Mouse (Mus musculus) WW6 (cell line): ENCODE results near the gene Gm3646.

Experiments used
- DNase-seq: peaks from one replicate; pipeline ENCODE4 v3.0.0-alpha.2; 2013; ENCODE audit warnings: low read depth, low spot score

The Gm3646 gene

DNA sequence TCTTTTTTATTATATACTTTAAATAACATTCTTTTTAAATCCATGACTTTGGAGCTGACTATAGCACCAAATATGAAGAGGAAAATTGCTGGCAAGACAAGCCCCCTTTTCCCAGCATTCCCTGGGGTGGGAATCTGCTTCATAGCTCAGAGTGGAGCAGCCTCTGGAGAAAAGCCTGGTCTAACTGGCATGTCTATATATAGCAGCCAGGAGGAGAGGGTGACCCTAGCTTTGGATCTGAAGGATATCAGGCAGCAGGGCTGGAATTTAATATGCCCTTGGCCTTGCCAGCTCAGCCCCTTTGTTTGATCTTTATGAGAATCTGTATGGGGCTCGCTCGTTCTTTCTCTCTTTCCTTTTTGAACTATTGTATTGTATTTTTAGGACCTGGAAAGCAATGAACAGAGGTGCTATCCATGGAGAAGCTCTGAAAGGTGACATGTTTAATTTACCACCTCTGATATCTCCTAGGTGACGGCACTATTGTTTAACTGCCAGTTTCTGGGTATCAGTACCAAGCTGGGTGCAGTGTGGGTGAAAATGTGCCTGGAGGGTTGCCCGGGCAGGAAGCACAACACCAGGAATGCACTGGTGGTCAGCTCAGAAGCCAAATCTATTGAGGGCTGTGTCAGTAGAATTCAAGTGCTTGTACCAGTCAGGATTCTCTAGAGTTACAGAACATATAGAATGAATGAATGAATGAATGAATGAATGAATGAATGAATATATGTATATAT is at the start of gene Gm3646:
Gene Gm3646 (minus strand): TSS at position 90 of the 737 bp plus-strand sequence.
- DNase-seq, result no peak

GRCm38 (mm10) chr1:39847066-39847465 is 41.9 kb upstream of the Gm3646 start:
- DNase-seq, result no peak

- no peak for DNase-seq
These were observed 41.0 kb upstream of the Gm3646 start for GRCm38 (mm10) chr1:39846031-39846550.

- DNase-seq, result no peak
These were observed 38.2 kb upstream of the Gm3646 start for GRCm38 (mm10) chr1:39843328-39843727.

- DNase-seq, result no peak
These were observed 37.3 kb upstream of the Gm3646 start for GRCm38 (mm10) chr1:39842218-39843007.

- DNase-seq, result no peak
These were observed 35.7 kb upstream of the Gm3646 start for GRCm38 (mm10) chr1:39840856-39841255.

- DNase-seq, result peak; percentile 20
These were observed 34.7 kb upstream of the Gm3646 start for GRCm38 (mm10) chr1:39839838-39840237.

DNA sequence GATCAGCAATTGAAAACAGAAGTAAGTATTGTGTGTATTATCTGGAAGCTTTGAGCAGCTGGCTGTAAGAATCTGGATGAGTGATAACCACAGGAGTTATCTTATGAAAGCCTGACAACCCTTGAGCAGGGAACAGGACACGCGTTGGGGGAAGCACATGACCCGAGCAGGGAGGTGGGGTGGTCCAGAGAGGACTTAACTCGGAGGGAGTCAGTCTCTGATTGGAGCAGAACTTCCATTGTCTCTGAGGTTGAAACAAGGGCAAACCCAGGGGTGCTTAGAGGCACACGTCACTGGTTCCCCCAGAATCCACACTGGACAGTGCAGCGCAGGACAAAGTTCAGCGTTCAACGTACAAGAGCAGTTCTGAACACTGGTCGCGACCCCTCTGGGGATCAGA is 34.1 kb upstream of the Gm3646 start:
- DNase-seq, result no peak

- DNase-seq, result no peak
These were observed 33.5 kb upstream of the Gm3646 start for GRCm38 (mm10) chr1:39838487-39839169.

GRCm38 (mm10) chr1:39831594-39832039 is 26.5 kb upstream of the Gm3646 start:
- no peak for DNase-seq

- DNase-seq, result no peak
These were observed 25.9 kb upstream of the Gm3646 start for GRCm38 (mm10) chr1:39830786-39831593.

DNA sequence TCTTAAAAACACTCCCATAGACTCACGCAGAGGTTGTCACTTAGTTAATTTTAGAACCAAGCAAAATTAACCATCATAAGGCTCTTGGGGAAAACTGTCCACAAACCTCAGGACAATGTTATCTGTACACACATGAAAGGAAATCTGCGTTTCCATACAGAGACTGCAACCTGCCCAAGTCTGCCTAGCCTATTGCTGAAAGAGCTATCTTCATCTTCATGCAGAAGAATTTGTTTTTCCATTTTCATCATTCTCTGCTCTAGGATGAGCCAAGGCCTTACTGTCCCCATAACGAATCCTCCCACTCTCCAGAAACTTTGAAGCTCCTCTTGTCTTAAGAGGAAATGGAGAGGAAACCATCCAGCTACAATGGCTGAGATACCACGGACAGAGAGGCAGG is 19.8 kb upstream of the Gm3646 start:
- DNase-seq, result no peak

DNA sequence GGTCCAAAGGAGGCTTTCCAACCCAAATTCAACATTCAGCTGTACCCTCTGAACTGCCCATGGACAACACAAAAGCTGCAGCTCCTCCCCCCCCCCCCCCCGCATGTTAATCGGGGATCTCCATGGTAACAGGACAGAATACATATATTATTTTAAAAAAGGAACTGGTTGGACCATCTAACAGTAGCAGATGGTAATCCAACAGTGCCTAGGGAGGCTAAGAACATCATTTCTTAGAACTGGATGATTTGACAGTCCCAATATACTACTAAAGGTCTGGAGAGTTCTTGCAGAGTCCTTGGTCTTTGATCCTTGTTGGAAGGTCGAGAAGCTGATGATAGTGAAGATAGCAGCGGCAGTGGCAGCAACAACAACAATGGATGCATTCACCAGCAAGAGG is 19.1 kb upstream of the Gm3646 start:
- DNase-seq, result no peak

DNA sequence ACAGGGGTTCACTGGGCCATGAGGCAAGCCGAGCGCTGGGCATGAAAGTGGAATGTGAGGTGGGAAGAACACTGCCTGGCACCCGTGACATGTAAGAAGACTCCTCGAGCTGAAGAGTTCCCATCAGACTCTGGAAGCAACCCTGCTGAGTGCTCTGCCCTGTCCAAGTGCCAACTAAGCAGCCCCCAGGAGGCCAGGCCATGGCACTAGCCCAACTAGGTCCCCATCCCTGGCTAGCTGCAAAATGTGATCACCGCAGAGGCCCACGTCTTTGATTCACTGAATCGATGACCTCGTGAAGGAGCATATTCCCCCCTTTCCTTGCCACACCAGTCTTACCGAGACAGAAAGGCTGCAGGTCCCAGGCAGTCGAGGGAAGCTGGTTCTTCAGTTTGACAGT is 14.5 kb upstream of the Gm3646 start:
- no peak for DNase-seq

GRCm38 (mm10) chr1:39815766-39816165 is 10.6 kb upstream of the Gm3646 start:
- no peak for DNase-seq

DNA sequence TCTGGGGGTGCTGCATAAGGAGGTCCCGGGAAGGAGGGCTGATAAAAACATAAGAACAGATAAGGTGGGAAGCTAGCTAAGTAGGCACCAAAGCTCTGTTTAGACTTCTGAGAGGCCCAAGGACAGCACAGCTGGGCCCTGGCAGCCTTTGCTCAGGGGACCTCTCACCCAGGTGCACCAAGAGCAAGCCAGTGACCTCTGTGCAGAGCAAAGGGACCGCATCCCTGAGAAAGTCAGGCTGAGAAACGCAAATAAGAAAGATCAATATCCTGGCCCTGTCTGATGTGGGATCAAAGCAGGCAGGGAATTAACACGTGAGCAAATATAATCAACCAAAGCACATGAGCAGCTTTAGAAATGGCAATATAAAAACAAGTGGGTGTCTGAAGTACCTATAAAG is 7.9 kb upstream of the Gm3646 start:
- no peak for DNase-seq

GRCm38 (mm10) chr1:39804789-39805188 is 343 bp downstream of the Gm3646 start:
- DNase-seq, result no peak

- DNase-seq, result no peak
These were observed 2.2 kb downstream of the Gm3646 start for GRCm38 (mm10) chr1:39802946-39803345.

GRCm38 (mm10) chr1:39797496-39797895 is 7.6 kb downstream of the Gm3646 start:
- DNase-seq, result no peak

DNA sequence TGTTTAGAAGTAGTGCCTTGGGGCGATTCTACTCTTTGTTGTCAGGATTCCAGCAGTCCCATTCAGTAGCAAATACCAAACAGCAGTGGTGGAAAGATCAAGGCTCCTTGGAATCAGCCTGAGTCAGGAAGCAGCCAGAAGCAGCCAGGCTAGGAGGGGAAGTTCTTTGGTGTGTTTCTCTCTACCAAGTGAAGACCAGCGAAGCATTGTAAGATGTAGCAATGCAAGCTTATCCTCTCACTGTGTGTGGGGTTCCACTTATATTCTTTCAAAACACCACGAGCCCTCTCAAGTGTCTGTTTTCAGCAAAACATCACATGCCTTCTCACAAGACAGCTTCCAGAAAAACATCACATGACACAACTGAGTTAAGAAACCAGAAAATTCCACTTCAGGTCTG is 8.4 kb downstream of the Gm3646 start:
- DNase-seq, result no peak

- no peak for DNase-seq
These were observed 20.5 kb downstream of the Gm3646 start for GRCm38 (mm10) chr1:39784632-39785031.
